Mouse (Mus musculus): ENCODE measurements around the gene Mroh3. TPM values are rescaled to one million over a fixed set of nuclear protein-coding genes. Genes with fewer than 3 reads are reported as not detected.

The Mroh3 gene
- total RNA-seq, 2 experiments from 2014 or later: not detected

DNA sequence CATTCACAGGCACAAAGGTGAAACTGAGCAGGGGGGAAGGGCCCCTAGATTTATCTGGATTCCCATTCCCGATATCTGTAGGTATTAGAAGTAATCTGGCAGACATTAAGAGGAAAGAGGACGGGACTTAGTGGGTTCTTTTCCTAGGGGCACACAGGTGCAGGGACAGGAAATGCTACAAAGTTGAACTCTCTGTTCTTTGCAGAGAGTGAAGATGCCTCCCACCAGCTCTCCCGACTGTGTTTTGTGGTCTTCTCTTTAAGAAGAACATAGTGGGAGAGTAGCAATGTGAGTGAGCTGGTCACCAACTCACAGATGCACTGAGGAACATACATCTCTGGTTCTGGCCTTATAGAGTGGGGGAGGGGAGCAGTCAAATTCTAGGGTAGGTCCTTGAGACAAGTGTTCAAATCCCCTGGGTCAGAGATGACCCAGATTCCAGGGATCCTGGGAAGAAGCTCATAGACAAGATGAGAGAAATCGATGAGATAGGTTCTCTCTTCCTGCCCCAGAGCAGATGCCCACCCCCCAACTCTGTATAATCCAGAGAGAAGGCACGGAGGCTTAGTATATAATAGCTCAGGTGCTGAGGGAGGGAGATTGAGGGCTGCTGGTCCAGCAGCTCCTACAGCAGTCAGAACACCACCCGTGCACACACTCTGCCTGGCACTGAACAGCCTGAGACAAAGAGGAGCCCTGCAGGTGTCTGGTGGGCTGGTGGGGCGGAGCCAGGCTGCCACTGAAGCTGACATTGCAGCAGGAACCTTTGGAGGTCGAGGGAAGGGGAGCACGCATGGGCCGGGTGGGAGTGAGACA, 80.0 kb downstream of the Mroh3 start:
- no peak for DNase-seq
- intact Hi-C loops (cut with DNase I): no loop called here

Other genes with a start within 250 kb of the Mroh3 start
- gene Igfn1, start 206.5 kb downstream of the Mroh3 start, total RNA-seq (2021): under 1 TPM; 0.05 TPM
- gene Tmem9, start 204.7 kb downstream of the Mroh3 start, total RNA-seq (2021): 10 to 100 TPM; 23.8 to 26.1 TPM
- gene Ascl5, start 162.0 kb downstream of the Mroh3 start, total RNA-seq (2021): not detected
- gene Cacna1s, start 160.1 kb downstream of the Mroh3 start, total RNA-seq (2021): 1 to 10 TPM in 1 of 2 experiments, under 1 TPM in 1; 0.94 to 1.2 TPM
- gene Kif21b, start 81.4 kb downstream of the Mroh3 start, total RNA-seq (2021): 1 to 10 TPM; 1.3 to 1.6 TPM
- under 1 TPM in 1 of 2 experiments, not detected in 1; 0.14 TPM for gene Inava, start 21.4 kb upstream of the Mroh3 start, total RNA-seq (2021)
- not detected for gene Gpr25, start 48.0 kb upstream of the Mroh3 start, total RNA-seq (2021)
- gene Camsap2, start 133.3 kb upstream of the Mroh3 start, total RNA-seq (2021): 10 to 100 TPM; 32.5 to 33.9 TPM
- 10 to 100 TPM in 1 of 2 experiments, 1 to 10 TPM in 1; 9.5 to 10.1 TPM for gene Ddx59, start 202.4 kb upstream of the Mroh3 start, total RNA-seq (2021)